Comparison of ENCODE assay signal across 21 mouse cellular contexts in genomic region chr1:161598167-161598566, GRCm38 (mm10).
DNase-seq lines count a peak whose midpoint lies in the region; ATAC-seq and TF ChIP-seq lines count a peak whose summit lies in the region.
"Had no signal": no experiment of that assay in that cellular context is flagged by ENCODE, and none has a peak within 500 bp of the region (broad histone marks: within the 10 kb centered on the region; RNA-seq: fewer than 3 reads in every experiment).

No protein-coding gene starts in this region.

- ATAC-seq in heart, embryonic 11.5 days (replicated peaks; ENCODE audit: insufficient number of reproducible peaks, low FRiP score, low TSS enrichment), result 0 out of 2 replicates have a peak, but pooled peaks have one; percentile 18
- no peak for ATAC-seq in liver, embryonic 12.5 days
- ATAC-seq: forebrain, embryonic 14.5 days; hindbrain, embryonic 16.5 days; inflammation-experienced regulatory T-cells, adult 6 months had no signal

- no peaks in the 10 kb centered on the region for H3K4me1 ChIP-seq in heart, embryonic 11.5 days (ENCODE audit: control insufficient read depth, insufficient read depth, low read length)
- no peaks in the 10 kb centered on the region for H3K4me1 ChIP-seq in heart, embryonic 10.5 days
- no peaks in the 10 kb centered on the region for H3K4me1 ChIP-seq in liver, adult 2 months (ENCODE audit: control insufficient read depth, insufficient read depth, low read length)
- H3K4me1 ChIP-seq in liver, embryonic 12.5 days, result no peaks in the 10 kb centered on the region
- H3K4me1 ChIP-seq: forebrain, embryonic 10.5 days; hindbrain, embryonic 12.5 days had no signal

- H3K4me2 ChIP-seq in heart, embryonic 11.5 days, result no peak overlapping the region
- no peak overlapping the region for H3K4me2 ChIP-seq in liver, embryonic 12.5 days
- H3K4me2 ChIP-seq: hindbrain, embryonic 12.5 days had no signal

- no peak overlapping the region for H3K27ac ChIP-seq in heart, embryonic 11.5 days (ENCODE audit: low read depth, low read length)
- H3K27ac ChIP-seq in heart, embryonic 10.5 days, result no peak overlapping the region
- H3K27ac ChIP-seq in liver, adult 2 months (replicated peaks; ENCODE audit: insufficient read depth, low read depth, low read length), result no peak overlapping the region
- H3K27ac ChIP-seq in liver, embryonic 12.5 days, result no peak overlapping the region
- H3K27ac ChIP-seq: forebrain, embryonic 10.5 days; gastrocnemius, adult 2 months; hindbrain, embryonic 12.5 days had no signal

- H3K79me2 ChIP-seq in liver, adult 2 months (ENCODE audit: control insufficient read depth, insufficient read depth, low read length), result no peaks in the 10 kb centered on the region

- no peaks in the 10 kb centered on the region for H3K36me3 ChIP-seq in heart, embryonic 11.5 days (ENCODE audit: control insufficient read depth, insufficient read depth, low read length)
- H3K36me3 ChIP-seq in heart, embryonic 10.5 days, result no peaks in the 10 kb centered on the region
- no peaks in the 10 kb centered on the region for H3K36me3 ChIP-seq in liver, adult 2 months (ENCODE audit: control insufficient read depth, insufficient read depth, low read length)
- H3K36me3 ChIP-seq in liver, embryonic 12.5 days, result no peaks in the 10 kb centered on the region
- H3K36me3 ChIP-seq: forebrain, embryonic 10.5 days; hindbrain, embryonic 12.5 days had no signal

- WGBS in heart, embryonic 11.5 days (ENCODE audit: insufficient replicate concordance), result 64% methylated on average over 3 of the region's 3 CpGs
- 67% methylated on average over 3 of the region's 3 CpGs for WGBS in heart, embryonic 10.5 days
- 69% methylated on average over 3 of the region's 3 CpGs for WGBS in liver, adult 2 months
- 53% methylated on average over 3 of the region's 3 CpGs for WGBS in liver, embryonic 12.5 days (ENCODE audit: insufficient replicate concordance)

- TF ChIP-seq POLR2A in liver, adult 2 months (IDR thresholded peaks at IDR 0.05; ENCODE audit: extremely low read depth, insufficient read depth, low read length), result no peak

- DNase-seq in heart, embryonic 10.5 days (ENCODE audit: low spot score), result no peak
- DNase-seq in liver, adult 2 months (ENCODE audit: extremely low read depth, low read depth, low spot score), result peak; percentile 28
- DNase-seq in testis, postnatal 14 days (ENCODE audit: low spot score), result peak; percentile 9
- no peak for DNase-seq in testis, postnatal 10 days (ENCODE audit: low spot score)
- DNase-seq in thymus, adult 18-20 months, result no peak
- DNase-seq: adrenal gland, adult 2 months; adrenal gland, postnatal 25 days; cerebellum, adult 18-20 months; cerebellum, adult 9-11 months; cerebellum, postnatal 36 days; gastrocnemius, adult 2 months; gastrocnemius, postnatal 25 days; heart, postnatal 4 days had no signal

- H3K9ac ChIP-seq in heart, embryonic 11.5 days (ENCODE audit: low read depth, low read length), result no peak overlapping the region
- H3K9ac ChIP-seq in liver, adult 2 months (ENCODE audit: low read depth, low read length), result no peak overlapping the region
- no peak overlapping the region for H3K9ac ChIP-seq in liver, embryonic 12.5 days
- H3K9ac ChIP-seq: hindbrain, embryonic 12.5 days had no signal

- H3K4me3 ChIP-seq in heart, embryonic 11.5 days (ENCODE audit: low read depth, low read length), result no peak overlapping the region
- H3K4me3 ChIP-seq in heart, embryonic 10.5 days, result no peak overlapping the region
- H3K4me3 ChIP-seq in liver, adult 2 months (ENCODE audit: insufficient read depth, low read depth, low read length), result no peak overlapping the region
- no peak overlapping the region for H3K4me3 ChIP-seq in liver, embryonic 12.5 days
- H3K4me3 ChIP-seq: forebrain, embryonic 10.5 days; gastrocnemius, adult 2 months; hindbrain, embryonic 12.5 days had no signal

- H3K27me3 ChIP-seq in heart, embryonic 11.5 days (ENCODE audit: control insufficient read depth, insufficient read depth, low read length), result no peaks in the 10 kb centered on the region
- H3K27me3 ChIP-seq in heart, embryonic 10.5 days (ENCODE audit: insufficient read depth, poor library complexity, severe bottlenecking), result no peaks in the 10 kb centered on the region
- no peaks in the 10 kb centered on the region for H3K27me3 ChIP-seq in liver, adult 2 months (ENCODE audit: control insufficient read depth, insufficient read depth, low read length)
- H3K27me3 ChIP-seq in liver, embryonic 12.5 days (replicated peaks), result no peaks in the 10 kb centered on the region
- H3K27me3 ChIP-seq: CH12.LX; hindbrain, embryonic 12.5 days had no signal

- H3K9me3 ChIP-seq in heart, embryonic 11.5 days (replicated peaks; ENCODE audit: control insufficient read depth, low read length), result no peaks in the 10 kb centered on the region
- no peaks in the 10 kb centered on the region for H3K9me3 ChIP-seq in heart, embryonic 10.5 days
- H3K9me3 ChIP-seq in liver, embryonic 12.5 days (replicated peaks), result no peaks in the 10 kb centered on the region
- H3K9me3 ChIP-seq: forebrain, embryonic 10.5 days; hindbrain, embryonic 12.5 days had no signal

- TF ChIP-seq CTCF in liver, adult 2 months (IDR thresholded peaks at IDR 0.05; ENCODE audit: low read depth, low read length), result no peak

Comparison
In these comparisons a context has a peak if more than half of its experiments do, and no peak if none do; other contexts are left out.
1. DNase-seq: peak in liver, adult 2 months (single experiment) and testis, postnatal 14 days (single experiment); none in heart, embryonic 10.5 days (single experiment), testis, postnatal 10 days (single experiment) and thymus, adult 18-20 months (0 of 2).